Mouse (Mus musculus): ENCODE measurements around the gene Gm43552. TPM values are rescaled to one million over a fixed set of nuclear protein-coding genes. Genes with fewer than 3 reads are reported as not detected.
"Not testable (repeated sequence)": the region's sequence is repeated elsewhere in the genome, so short reads cannot be mapped to it uniquely, and the experiment has no call there.

Gene Gm43552
- total RNA-seq, 1 experiment from 2014 or later: not detected

- ATAC-seq (replicated peaks; ENCODE audit: insufficient number of reproducible peaks, low FRiP score, low TSS enrichment, poor library complexity, severe bottlenecking): no peak
These were observed 8.8 kb upstream of the Gm43552 start for GRCm38 (mm10) chr5:65501407-65501806.

- no peak for ATAC-seq (replicated peaks; ENCODE audit: insufficient number of reproducible peaks, low FRiP score, low TSS enrichment, poor library complexity, severe bottlenecking)
These were observed 7.6 kb upstream of the Gm43552 start for GRCm38 (mm10) chr5:65500231-65500630.

DNA sequence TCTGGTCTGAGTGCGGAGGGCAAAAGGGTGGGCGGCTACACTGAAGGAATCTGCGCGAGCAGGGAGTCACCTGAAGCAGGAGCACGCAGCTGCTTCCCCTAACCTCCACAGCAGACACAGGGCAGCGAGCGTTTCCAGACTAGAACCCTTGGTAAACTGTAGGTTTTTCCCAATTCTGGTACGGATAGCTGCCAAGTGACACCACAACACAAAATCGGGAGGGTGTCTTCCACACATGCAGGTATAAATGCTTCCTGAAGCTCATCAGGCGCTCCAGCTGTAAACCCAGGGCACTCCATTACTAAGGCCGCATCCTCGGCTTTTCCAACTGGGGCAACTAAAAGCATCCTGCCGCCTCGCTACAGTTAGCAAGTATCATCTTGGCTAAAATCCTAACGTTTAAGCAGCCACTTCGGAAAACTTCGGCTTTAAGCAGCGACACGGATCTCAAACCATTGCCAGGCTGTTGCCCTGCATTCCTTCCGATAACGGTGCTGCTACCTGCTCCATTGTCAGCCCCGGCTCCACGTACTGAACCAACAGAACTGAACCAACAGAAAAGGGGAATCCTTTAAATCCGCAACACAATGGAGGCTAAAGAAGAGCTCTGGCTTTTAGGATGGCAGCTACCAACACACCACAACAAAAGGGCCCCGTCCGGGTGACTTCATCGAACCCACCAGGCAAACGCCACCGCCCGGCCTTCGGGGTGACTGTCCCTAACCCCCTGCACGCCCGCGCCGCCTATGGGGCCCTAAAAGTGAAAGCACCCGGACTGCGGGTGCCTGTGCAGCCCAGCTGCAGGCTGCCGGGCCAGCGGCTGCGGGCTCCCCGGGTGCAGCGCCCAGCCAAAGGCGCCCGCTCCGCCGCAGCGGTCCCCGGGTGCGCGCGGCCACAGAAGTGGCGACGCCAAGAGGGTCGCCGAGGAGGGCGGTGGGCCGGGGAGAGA lies 592 bp downstream of the Gm43552 start:
- ATAC-seq (replicated peaks; ENCODE audit: insufficient number of reproducible peaks, low FRiP score, low TSS enrichment, poor library complexity, severe bottlenecking): peak; percentile 49

- 0 out of 2 replicates have a peak, but pooled peaks have one; percentile 20 for ATAC-seq (replicated peaks; ENCODE audit: insufficient number of reproducible peaks, low FRiP score, low TSS enrichment, poor library complexity, severe bottlenecking)
These were observed 2.8 kb downstream of the Gm43552 start for GRCm38 (mm10) chr5:65489830-65490229.

GRCm38 (mm10) chr5:65488725-65489124 lies 3.9 kb downstream of the Gm43552 start:
- no peak for ATAC-seq (replicated peaks; ENCODE audit: insufficient number of reproducible peaks, low FRiP score, low TSS enrichment, poor library complexity, severe bottlenecking)

GRCm38 (mm10) chr5:65487381-65487780 lies 5.3 kb downstream of the Gm43552 start:
- ATAC-seq (replicated peaks; ENCODE audit: insufficient number of reproducible peaks, low FRiP score, low TSS enrichment, poor library complexity, severe bottlenecking): no peak

DNA sequence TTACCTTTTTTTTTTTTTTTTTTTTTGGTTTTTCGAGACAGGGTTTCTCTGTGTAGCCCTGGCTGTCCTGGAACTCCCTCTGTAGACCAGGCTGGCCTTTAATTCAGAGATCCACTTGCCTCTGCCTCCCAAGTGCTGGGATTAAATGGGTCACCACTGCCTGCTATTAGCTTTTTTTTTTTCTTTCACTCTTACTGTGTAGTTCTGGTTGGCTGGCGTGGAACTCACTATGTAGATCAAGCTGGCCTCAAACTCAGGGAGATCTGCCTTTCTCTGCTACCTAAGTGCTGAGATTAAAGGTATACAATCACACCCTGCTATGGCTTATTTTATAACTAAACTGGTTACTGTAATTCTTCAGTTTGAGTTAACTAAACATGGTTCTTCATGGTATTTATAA lies 6.1 kb downstream of the Gm43552 start:
- no peak for ATAC-seq (replicated peaks; ENCODE audit: insufficient number of reproducible peaks, low FRiP score, low TSS enrichment, poor library complexity, severe bottlenecking)

GRCm38 (mm10) chr5:65482996-65483395 lies 9.6 kb downstream of the Gm43552 start:
- no peak for ATAC-seq (replicated peaks; ENCODE audit: insufficient number of reproducible peaks, low FRiP score, low TSS enrichment, poor library complexity, severe bottlenecking)

DNA sequence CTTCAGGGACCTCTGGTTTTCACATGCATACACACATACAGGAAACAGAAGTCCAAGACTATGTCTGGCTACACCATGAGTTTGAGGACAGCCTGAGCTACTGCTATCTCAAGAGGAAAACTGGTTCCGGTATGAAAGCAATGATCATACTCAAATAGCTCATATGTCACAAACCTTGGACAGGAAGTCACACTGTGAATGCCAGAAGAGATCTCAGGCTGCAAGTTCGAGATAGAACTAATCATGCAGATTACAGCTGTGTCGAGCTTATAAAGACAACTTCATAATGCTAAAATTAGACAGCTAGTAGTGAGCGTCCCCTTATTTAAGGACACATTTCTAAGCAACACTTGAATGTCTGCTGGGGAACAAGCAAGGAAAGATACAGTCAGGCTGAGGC lies 12.1 kb downstream of the Gm43552 start:
- no peak for ATAC-seq (replicated peaks; ENCODE audit: insufficient number of reproducible peaks, low FRiP score, low TSS enrichment, poor library complexity, severe bottlenecking)

GRCm38 (mm10) chr5:65479681-65480445 lies 12.8 kb downstream of the Gm43552 start:
- ATAC-seq (replicated peaks; ENCODE audit: insufficient number of reproducible peaks, low FRiP score, low TSS enrichment, poor library complexity, severe bottlenecking): no peak

GRCm38 (mm10) chr5:65478224-65478623 lies 14.4 kb downstream of the Gm43552 start:
- ATAC-seq (replicated peaks; ENCODE audit: insufficient number of reproducible peaks, low FRiP score, low TSS enrichment, poor library complexity, severe bottlenecking): no peak

DNA sequence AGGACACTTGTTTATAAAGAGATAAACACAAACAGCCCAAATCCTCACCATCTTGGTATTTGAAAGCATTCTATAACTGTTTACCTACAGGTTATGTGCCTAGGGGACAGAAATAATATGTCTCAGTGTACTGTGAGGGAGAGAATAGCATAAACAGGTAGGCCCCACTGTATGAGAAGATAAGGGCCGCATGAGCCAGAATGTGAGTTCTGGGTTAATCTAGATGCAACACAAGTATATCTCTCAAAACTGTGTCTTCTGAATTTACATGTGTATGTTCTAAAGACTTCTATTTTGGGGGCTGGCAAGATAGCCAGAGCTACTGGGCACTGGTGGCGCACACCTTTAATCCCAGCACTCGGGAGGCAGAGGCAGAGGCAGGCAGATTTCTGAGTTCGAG lies 15.9 kb downstream of the Gm43552 start:
- not testable (repeated sequence) for ATAC-seq (replicated peaks; ENCODE audit: insufficient number of reproducible peaks, low FRiP score, low TSS enrichment, poor library complexity, severe bottlenecking)

DNA sequence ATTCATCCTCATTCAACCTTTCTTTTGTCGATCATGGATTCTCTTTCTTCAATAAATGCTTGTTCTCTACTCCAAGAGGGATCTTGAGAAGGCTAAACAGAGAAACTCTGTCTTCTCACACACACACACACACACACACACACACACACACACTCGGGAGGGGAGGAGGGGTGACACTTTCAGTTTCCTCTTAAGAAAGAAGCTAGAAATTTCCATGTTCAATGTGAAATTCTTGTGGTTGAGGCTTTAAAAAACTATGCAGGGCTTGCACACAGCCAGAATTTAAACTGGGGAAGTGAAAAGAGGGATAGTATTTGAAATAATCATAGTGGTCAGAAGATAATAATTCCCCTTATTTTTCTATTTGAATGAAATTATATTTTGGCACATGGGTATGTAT lies 16.8 kb downstream of the Gm43552 start:
- ATAC-seq (replicated peaks; ENCODE audit: insufficient number of reproducible peaks, low FRiP score, low TSS enrichment, poor library complexity, severe bottlenecking): peak; percentile 56; the same call in 1 of the 2 replicates

GRCm38 (mm10) chr5:65469766-65470165 lies 22.9 kb downstream of the Gm43552 start:
- no peak for ATAC-seq (replicated peaks; ENCODE audit: insufficient number of reproducible peaks, low FRiP score, low TSS enrichment, poor library complexity, severe bottlenecking)

DNA sequence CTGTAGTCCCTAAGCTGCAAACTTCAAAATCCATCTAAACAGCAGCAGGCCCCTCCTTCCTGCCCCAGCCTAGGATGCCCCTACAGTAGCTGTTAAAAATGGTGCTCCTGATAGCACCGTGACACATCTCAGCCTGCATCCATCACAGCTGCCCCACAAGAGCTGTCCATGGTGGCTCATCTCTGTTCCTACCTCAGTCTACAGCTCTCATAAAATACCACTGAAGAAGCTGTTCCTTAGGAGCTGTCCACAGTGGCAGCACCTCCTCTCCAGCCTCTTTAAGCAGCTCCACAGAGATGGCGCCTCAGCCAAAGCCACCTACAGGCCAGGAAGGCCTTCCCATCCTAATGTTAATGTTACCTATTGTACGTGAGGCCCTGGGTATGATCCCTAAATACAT lies 25.7 kb downstream of the Gm43552 start:
- no peak for ATAC-seq (replicated peaks; ENCODE audit: insufficient number of reproducible peaks, low FRiP score, low TSS enrichment, poor library complexity, severe bottlenecking)

GRCm38 (mm10) chr5:65460361-65460760 lies 32.3 kb downstream of the Gm43552 start:
- no peak for ATAC-seq (replicated peaks; ENCODE audit: insufficient number of reproducible peaks, low FRiP score, low TSS enrichment, poor library complexity, severe bottlenecking)

DNA sequence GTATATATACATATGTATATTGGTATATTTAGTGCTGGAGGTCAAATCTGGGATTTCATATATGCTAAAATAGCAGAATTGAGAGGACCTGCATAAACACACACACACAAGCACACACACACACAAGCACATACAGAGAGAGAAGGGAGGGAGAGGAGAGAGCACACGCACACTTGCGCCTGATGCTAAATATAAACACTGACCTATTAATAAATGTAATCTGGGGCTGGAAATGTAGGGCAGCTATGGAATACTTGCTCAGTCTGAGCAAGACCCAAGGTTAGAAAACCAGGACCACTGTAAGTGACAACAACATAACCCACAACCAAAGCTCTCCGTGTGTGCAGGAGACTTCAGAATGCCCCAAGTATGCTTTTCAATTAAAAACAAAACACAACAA lies 33.2 kb downstream of the Gm43552 start:
- no peak for ATAC-seq (replicated peaks; ENCODE audit: insufficient number of reproducible peaks, low FRiP score, low TSS enrichment, poor library complexity, severe bottlenecking)

GRCm38 (mm10) chr5:65457846-65458245 lies 34.8 kb downstream of the Gm43552 start:
- ATAC-seq (replicated peaks; ENCODE audit: insufficient number of reproducible peaks, low FRiP score, low TSS enrichment, poor library complexity, severe bottlenecking): no peak

DNA sequence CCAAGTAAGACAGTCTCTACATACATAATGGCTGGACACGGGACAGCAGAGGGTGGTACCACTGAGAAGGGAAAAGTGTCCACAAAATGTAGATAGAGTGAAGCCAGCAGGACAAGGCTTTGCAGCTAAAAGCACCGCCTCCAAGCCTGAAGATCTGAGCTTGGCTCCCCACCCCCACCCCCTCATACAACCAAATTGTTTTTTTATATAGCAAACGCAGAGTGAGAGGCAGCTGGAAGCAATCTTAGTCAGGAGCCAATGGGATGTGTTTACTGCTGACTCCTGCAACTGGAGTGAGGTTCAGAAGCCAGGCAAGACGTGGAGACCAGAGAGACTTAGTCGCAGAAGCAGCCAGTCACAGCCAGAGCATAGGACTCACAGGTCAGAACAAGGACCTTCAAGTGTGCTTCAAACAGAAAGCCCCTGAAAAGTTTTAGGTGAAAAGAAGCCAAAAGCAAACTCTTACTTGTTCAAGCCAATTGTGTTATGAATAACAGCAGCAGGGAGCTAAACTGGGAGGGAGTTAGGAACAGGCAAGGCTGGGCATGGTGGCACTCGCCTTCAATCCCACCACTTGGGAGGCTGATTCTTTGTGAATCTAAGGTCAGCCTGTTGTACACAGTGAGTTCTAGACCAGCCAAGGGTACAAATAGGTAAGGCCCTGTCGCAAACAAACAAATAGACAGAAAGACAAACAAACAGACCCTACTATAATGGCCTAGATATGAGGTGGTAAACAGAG lies 35.4 kb downstream of the Gm43552 start:
- ATAC-seq (replicated peaks; ENCODE audit: insufficient number of reproducible peaks, low FRiP score, low TSS enrichment, poor library complexity, severe bottlenecking): no peak

All from monocyte, adult 5-6 weeks (primary cell).